Mouse (Mus musculus) midbrain, embryonic 16.5 days (tissue): ENCODE measurements around the gene Glra4. TPM values are rescaled to one million over a fixed set of nuclear protein-coding genes. Genes with fewer than 3 reads are reported as not detected.
"Not testable (repeated sequence)": the region's sequence is repeated elsewhere in the genome, so short reads cannot be mapped to it uniquely, and the experiment has no call there.

Experiments used
- ATAC-seq: fragments of 200-750 bp; cut with Nextera tagmentation; 2 replicates; pipeline ENCODE4 v1.8.0; 2017; ENCODE audit warnings: moderate TSS enrichment
- H3K27ac ChIP-seq: fragments of 300-500 bp; sonication (generic); 2 replicates; pipeline ENCODE4 v1.5.1; 2014; ENCODE audit warnings: mild to moderate bottlenecking, low read length, mixed read lengths
- H3K27me3 ChIP-seq: fragments of 300-500 bp; sonication (generic); 2 replicates; pipeline ENCODE4 v1.6.1; 2014; ENCODE audit warnings: low read depth, low read length, mixed read lengths; ENCODE audit not compliant: control insufficient read depth, insufficient read depth
- H3K36me3 ChIP-seq: fragments of 300-500 bp; sonication (generic); 2 replicates; pipeline ENCODE4 v1.6.1; 2014; ENCODE audit warnings: mild to moderate bottlenecking, low read length, moderate library complexity, mixed read lengths; ENCODE audit not compliant: control insufficient read depth, insufficient read depth
- H3K4me1 ChIP-seq: fragments of 300-500 bp; sonication (generic); 2 replicates; pipeline ENCODE4 v1.6.1; 2014; ENCODE audit warnings: mild to moderate bottlenecking, low read length, mixed read lengths; ENCODE audit not compliant: control insufficient read depth, insufficient read depth
- H3K4me2 ChIP-seq: fragments of 300-500 bp; sonication (generic); 2 replicates; pipeline ENCODE4 v1.6.1; 2014; ENCODE audit warnings: mild to moderate bottlenecking, low read length, mixed read lengths
- H3K4me3 ChIP-seq: fragments of 300-500 bp; sonication (generic); 2 replicates; pipeline ENCODE4 v1.5.1; 2014; ENCODE audit warnings: low read depth, mild to moderate bottlenecking, low read length, moderate library complexity, mixed read lengths
- H3K9ac ChIP-seq: fragments of 300-500 bp; sonication (generic); 2 replicates; pipeline ENCODE4 v1.6.1; 2014; ENCODE audit warnings: low read depth, low read length, mixed read lengths
- H3K9me3 ChIP-seq: fragments of 300-500 bp; sonication (generic); replicated peaks from 2 replicates; pipeline ENCODE4 v1.6.1; 2014; ENCODE audit warnings: mild to moderate bottlenecking, low read length, mixed read lengths; ENCODE audit not compliant: control insufficient read depth, poor library complexity, severe bottlenecking
- WGBS: fragments of 180-500 bp; shearing (Covaris S2); extraction: QIAGEN DNeasy Blood & Tissue Kit; methylation state at CpG from one replicate; pipeline ENCODE4 v1.1.7; 2014; 5-methylcytosine and 5-hydroxymethylcytosine counted together
- polyA plus RNA-seq: library from polyadenylated mRNA; unstranded; fragments of >200 nt; fragmentation: Nextera tagmentation; extraction: Ambion mirVana; gene quantifications from 2 replicates; pipeline ENCODE4 v1.2.1, GENCODE M21; 2015

Gene Glra4
- polyA plus RNA-seq, 1 experiment from 2014 or later = not detected

GRCm38 (mm10) chrX:136741651-136742201 is 38.2 kb downstream of the Glra4 start:
- Histone ChIP-seq H3K27me3 (no peaks in the 10 kb centered on the region), H3K27ac (peak overlapping the region; percentile 92), H3K4me2 (peak overlapping the region; percentile 58), H3K4me1 (peaks cover 7% of the 10 kb centered on the region), H3K36me3 (no peaks in the 10 kb centered on the region), H3K9ac (peak overlapping the region; percentile 69), H3K9me3 (no peaks in the 10 kb centered on the region), H3K4me3 (peak overlapping the region; percentile 50)
- ATAC-seq = peak; percentile 86
- WGBS = 22% methylated on average over 42 of the region's 46 CpGs

DNA sequence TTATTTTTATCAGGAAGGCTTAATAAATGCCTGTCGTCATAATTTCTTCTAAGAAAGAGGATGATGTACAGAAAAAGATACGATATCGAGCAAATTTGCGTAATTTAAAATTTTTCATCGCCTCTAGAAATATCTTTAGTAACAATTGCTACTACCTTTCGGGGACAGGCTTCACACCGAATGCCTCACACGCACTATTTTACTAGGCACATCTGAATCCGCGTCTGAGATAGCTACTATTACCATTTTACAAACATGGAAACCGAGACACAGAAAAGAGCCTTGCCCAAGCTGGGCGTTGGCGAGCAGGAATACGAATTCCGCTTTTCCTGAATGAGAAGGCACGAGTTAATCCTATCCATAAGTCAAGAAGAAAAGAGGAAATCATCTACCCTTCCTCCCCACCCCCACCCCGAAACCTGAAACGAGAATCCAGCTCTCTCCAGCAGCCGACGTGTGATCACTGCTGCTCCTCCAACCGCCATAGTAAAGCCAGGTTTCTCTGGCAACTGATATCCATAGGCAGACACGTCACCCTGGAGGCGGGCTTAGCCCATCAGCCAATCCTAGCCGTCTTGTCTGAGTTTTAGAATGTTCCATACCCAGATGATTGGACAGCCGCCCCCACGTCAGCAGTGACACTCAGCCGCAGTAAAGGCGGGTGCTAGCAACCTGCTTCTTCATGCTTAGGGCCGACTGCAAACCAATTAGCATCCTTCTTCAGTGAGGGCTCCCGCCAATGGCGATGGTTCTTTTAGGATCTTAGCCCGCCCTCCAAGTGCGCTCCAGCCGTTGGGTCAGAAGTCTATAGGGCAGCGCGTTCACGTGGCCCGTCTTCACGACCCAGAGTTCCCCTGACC is 38.9 kb downstream of the Glra4 start:
- Histone ChIP-seq H3K9me3 (no peaks in the 10 kb centered on the region), H3K4me3 (peak overlapping the region; percentile 52), H3K4me2 (peak overlapping the region; percentile 26), H3K4me1 (peaks cover 7% of the 10 kb centered on the region), H3K36me3 (no peaks in the 10 kb centered on the region), H3K27me3 (no peaks in the 10 kb centered on the region), H3K9ac (peak overlapping the region; percentile 71), H3K27ac (peak overlapping the region; percentile 92)
- ATAC-seq = peak; percentile 98
- WGBS = 26% methylated on average over 39 of the region's 39 CpGs

GRCm38 (mm10) chrX:136740087-136740790 is 39.7 kb downstream of the Glra4 start:
- no peaks in the 10 kb centered on the region for H3K27me3 ChIP-seq
- no peak for ATAC-seq
- H3K9me3 ChIP-seq = no peaks in the 10 kb centered on the region
- H3K4me2 ChIP-seq = peak overlapping the region; percentile 26
- WGBS = 25% methylated on average over 15 of the region's 15 CpGs
- peak overlapping the region; percentile 82 for H3K27ac ChIP-seq
- peak overlapping the region; percentile 52 for H3K4me3 ChIP-seq
- no peaks in the 10 kb centered on the region for H3K36me3 ChIP-seq
- H3K9ac ChIP-seq = peak overlapping the region; percentile 71
- H3K4me1 ChIP-seq = peaks cover 7% of the 10 kb centered on the region

DNA sequence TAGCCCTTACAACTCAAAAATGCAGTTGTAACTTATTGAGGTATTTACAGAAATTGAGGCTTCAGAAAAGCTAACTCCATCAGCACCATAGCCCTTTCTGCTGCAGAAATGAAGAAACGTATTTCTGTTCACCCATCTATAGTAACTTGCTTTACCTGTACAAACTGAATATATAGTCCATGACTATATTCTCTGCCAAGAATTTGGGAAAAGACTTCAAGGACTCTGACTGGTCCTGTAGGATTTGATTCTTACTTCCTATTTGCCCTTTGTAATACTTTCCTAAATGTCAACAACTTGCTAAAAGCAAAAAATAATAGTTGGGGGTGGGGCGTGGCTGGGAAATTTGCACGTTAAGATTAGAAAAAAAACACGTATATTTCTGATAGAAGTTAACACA is 47.9 kb downstream of the Glra4 start:
- no peaks in the 10 kb centered on the region for H3K27me3 ChIP-seq
- H3K9ac ChIP-seq = no peak overlapping the region
- H3K27ac ChIP-seq = no peak overlapping the region
- H3K9me3 ChIP-seq = no peaks in the 10 kb centered on the region
- no peaks in the 10 kb centered on the region for H3K36me3 ChIP-seq
- no peak overlapping the region for H3K4me3 ChIP-seq
- H3K4me1 ChIP-seq = no peaks in the 10 kb centered on the region
- no peak for ATAC-seq
- no peak overlapping the region for H3K4me2 ChIP-seq
- WGBS = 90% methylated on average over 4 of the region's 4 CpGs

DNA sequence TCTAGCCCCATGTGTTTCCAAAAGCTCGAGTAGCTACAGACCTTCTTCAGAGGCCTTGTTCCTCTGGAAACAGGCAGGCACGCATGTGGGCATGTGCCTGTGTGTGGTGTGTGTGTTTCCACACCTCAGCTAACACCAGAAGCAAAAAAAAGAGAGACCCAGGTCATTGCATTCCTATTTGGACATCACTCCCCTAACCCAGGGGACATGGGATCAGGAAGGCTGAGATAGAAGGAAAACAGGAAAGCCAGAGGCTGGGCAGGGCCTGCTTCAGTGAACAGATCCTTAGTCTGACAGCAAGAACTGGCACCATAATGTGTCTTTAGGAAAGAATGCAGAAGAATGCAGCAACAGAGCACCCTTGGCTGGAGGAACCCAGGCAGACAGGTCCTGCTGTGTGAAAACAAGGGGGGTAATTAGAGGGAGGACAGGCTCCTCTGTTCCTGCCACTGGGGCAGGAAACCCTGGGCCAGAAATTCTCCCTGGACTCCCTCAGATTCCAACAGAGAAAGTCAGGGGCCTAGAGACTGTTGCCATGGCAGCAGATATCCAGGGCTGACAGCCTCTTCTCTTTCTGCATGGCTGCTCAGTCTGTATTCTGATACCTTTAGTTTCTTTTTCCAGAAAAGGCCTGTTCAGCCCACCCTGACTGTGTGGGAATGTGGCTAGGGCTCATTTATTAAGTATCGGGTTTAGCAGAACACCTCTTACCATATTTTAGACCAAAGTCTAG is 65.0 kb downstream of the Glra4 start:
- not testable (repeated sequence) for H3K4me3 ChIP-seq, H3K9me3 ChIP-seq, H3K4me2 ChIP-seq, H3K9ac ChIP-seq, H3K27me3 ChIP-seq, H3K36me3 ChIP-seq, H3K4me1 ChIP-seq
- peak; percentile 94 for ATAC-seq
- 33% methylated on average over 2 of the region's 3 CpGs for WGBS
- H3K27ac ChIP-seq = peak overlapping the region; percentile 73

DNA sequence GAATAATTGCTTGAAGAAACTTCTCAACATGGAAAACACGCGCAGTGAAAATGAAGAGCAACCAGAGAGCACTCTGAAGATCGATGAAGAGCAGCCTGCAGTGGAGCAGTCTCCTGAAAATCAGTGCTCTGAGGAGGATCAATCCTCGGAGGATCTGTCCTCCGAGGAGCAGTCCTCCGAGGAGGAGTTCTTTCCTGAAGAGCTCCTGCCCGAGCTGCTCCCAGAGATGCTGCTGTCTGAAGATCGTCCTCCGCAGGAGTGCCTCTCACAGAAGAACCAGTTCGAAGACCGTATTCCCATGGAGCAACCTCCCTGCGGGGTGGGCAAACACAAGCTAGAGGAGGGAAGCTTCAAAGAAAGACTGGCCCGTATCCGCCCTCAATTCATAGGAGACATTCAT is 71.2 kb downstream of the Glra4 start:
- H3K4me2 ChIP-seq = peak overlapping the region; percentile 70
- WGBS = 18% methylated on average over 14 of the region's 14 CpGs

DNA sequence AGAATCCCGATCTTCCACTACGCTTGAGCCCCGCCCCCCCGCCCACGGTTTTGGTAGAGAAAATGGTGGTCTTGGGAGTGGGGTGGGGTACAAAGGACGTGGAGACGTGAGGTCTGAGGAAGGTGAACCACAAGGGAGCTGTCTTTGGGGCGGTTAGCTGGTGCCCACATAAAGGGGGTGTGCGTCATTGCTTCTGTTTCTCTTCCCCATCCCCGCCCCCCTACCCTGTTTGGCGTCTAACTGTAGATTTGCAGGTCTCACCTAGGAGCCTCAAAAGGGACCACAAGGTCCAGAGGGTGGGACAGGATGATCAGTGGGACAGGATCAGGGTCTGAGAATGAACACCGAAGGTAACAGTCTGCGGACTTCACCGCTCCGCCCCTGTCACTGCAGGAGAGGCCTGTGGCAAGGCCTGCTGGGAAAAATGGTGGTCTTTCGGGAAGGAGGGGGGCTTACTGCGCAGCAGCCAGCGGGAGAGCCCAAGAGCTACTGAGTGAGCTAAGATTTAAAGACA is 71.7 kb downstream of the Glra4 start:
- Histone ChIP-seq H3K27me3 (no peaks in the 10 kb centered on the region), H3K27ac (peak overlapping the region; percentile 96), H3K36me3 (no peaks in the 10 kb centered on the region), H3K4me3 (peak overlapping the region; percentile 48), H3K9ac (peak overlapping the region; percentile 78), H3K9me3 (no peaks in the 10 kb centered on the region), H3K4me2 (peak overlapping the region; percentile 70), H3K4me1 (peaks cover 2% of the 10 kb centered on the region; the same call in 1 of the 2 replicates)
- WGBS = 13% methylated on average over 18 of the region's 18 CpGs
- ATAC-seq = peak; percentile 92

More for the DNA sequence above, 71.2 kb downstream of the Glra4 start:
- H3K4me1 ChIP-seq = peaks cover 2% of the 10 kb centered on the region; the same call in 1 of the 2 replicates
- H3K9me3 ChIP-seq = no peaks in the 10 kb centered on the region
- no peaks in the 10 kb centered on the region for H3K27me3 ChIP-seq
- H3K27ac ChIP-seq = peak overlapping the region; percentile 96
- no peaks in the 10 kb centered on the region for H3K36me3 ChIP-seq
- H3K4me3 ChIP-seq = peak overlapping the region; percentile 48
- ATAC-seq = peak; percentile 42; the same call in 1 of the 2 replicates
- peak overlapping the region; percentile 78 for H3K9ac ChIP-seq
